Mouse (Mus musculus): ENCODE measurements around the gene Tmbim6. TPM values are rescaled to one million over a fixed set of nuclear protein-coding genes. Genes with fewer than 3 reads are reported as not detected.

The Tmbim6 gene
- polyA plus RNA-seq, 1 experiment from 2014 or later = 246 TPM

GRCm38 (mm10) chr15:99420521-99421014, 27.9 kb downstream of the Tmbim6 start:
- Histone ChIP-seq H3K27me3 (ENCODE audit: control insufficient read depth, insufficient read depth, low read length) (no peaks in the 10 kb centered on the region), H3K9me3 (ENCODE audit: control insufficient read depth, low read length) (no peaks in the 10 kb centered on the region), H3K4me1 (ENCODE audit: control insufficient read depth, insufficient read depth, low read length) (no peaks in the 10 kb centered on the region; the same call in 1 of the 2 replicates), H3K36me3 (ENCODE audit: control insufficient read depth, insufficient read depth, low read length) (peaks cover 10% of the 10 kb centered on the region), H3K4me2 (ENCODE audit: low read depth) (peak overlapping the region; percentile 18), H3K4me3 (ENCODE audit: low read depth, low read length) (no peak overlapping the region), H3K27ac (ENCODE audit: low read depth, low read length) (peak overlapping the region; percentile 74), H3K9ac (ENCODE audit: low read length) (peak overlapping the region; percentile 41)
- ATAC-seq (ENCODE audit: insufficient read depth, low FRiP score, low TSS enrichment) (peak; percentile 78), DNase-seq (ENCODE audit: low spot score) (peak; percentile 76)
- 7% methylated on average over 12 of the region's 12 CpGs for WGBS

- no peak for DNase-seq (ENCODE audit: low spot score)
- no peak overlapping the region for H3K4me3 ChIP-seq (ENCODE audit: low read depth, low read length)
- 78% methylated on average over 9 of the region's 9 CpGs for WGBS
- no peak for ATAC-seq (ENCODE audit: insufficient read depth, low FRiP score, low TSS enrichment)
- peak overlapping the region; percentile 41; the same call in 1 of the 2 replicates for H3K9ac ChIP-seq (ENCODE audit: low read length)
- H3K27me3 ChIP-seq (ENCODE audit: control insufficient read depth, insufficient read depth, low read length) = no peaks in the 10 kb centered on the region
- H3K4me1 ChIP-seq (ENCODE audit: control insufficient read depth, insufficient read depth, low read length) = no peaks in the 10 kb centered on the region; the same call in 1 of the 2 replicates
- H3K27ac ChIP-seq (ENCODE audit: low read depth, low read length) = peak overlapping the region; percentile 74
- H3K9me3 ChIP-seq (ENCODE audit: control insufficient read depth, low read length) = no peaks in the 10 kb centered on the region
- H3K4me2 ChIP-seq (ENCODE audit: low read depth) = peak overlapping the region; percentile 18; the same call in 1 of the 2 replicates
- peaks cover 14% of the 10 kb centered on the region for H3K36me3 ChIP-seq (ENCODE audit: control insufficient read depth, insufficient read depth, low read length)
Observed at GRCm38 (mm10) chr15:99421152-99421551, 28.5 kb downstream of the Tmbim6 start.

GRCm38 (mm10) chr15:99421676-99422075, 29.0 kb downstream of the Tmbim6 start:
- no peak overlapping the region for H3K4me2 ChIP-seq (ENCODE audit: low read depth)
- no peaks in the 10 kb centered on the region; the same call in 1 of the 2 replicates for H3K4me1 ChIP-seq (ENCODE audit: control insufficient read depth, insufficient read depth, low read length)
- no peak overlapping the region for H3K9ac ChIP-seq (ENCODE audit: low read length)
- no peak for DNase-seq (ENCODE audit: low spot score)
- no peaks in the 10 kb centered on the region for H3K9me3 ChIP-seq (ENCODE audit: control insufficient read depth, low read length)
- 88% methylated on average over 8 of the region's 8 CpGs for WGBS
- H3K4me3 ChIP-seq (ENCODE audit: low read depth, low read length) = no peak overlapping the region
- H3K36me3 ChIP-seq (ENCODE audit: control insufficient read depth, insufficient read depth, low read length) = peaks cover 19% of the 10 kb centered on the region
- peak overlapping the region; percentile 74 for H3K27ac ChIP-seq (ENCODE audit: low read depth, low read length)
- no peak for ATAC-seq (ENCODE audit: insufficient read depth, low FRiP score, low TSS enrichment)
- no peaks in the 10 kb centered on the region for H3K27me3 ChIP-seq (ENCODE audit: control insufficient read depth, insufficient read depth, low read length)

- Histone ChIP-seq H3K27me3 (ENCODE audit: control insufficient read depth, insufficient read depth, low read length) (no peaks in the 10 kb centered on the region), H3K4me2 (ENCODE audit: low read depth) (no peak overlapping the region), H3K27ac (ENCODE audit: low read depth, low read length) (no peak overlapping the region), H3K36me3 (ENCODE audit: control insufficient read depth, insufficient read depth, low read length) (peaks cover 22% of the 10 kb centered on the region), H3K9me3 (ENCODE audit: control insufficient read depth, low read length) (no peaks in the 10 kb centered on the region), H3K9ac (ENCODE audit: low read length) (no peak overlapping the region), H3K4me1 (ENCODE audit: control insufficient read depth, insufficient read depth, low read length) (no peaks in the 10 kb centered on the region; the same call in 1 of the 2 replicates), H3K4me3 (ENCODE audit: low read depth, low read length) (no peak overlapping the region)
- ATAC-seq (ENCODE audit: insufficient read depth, low FRiP score, low TSS enrichment) (no peak), DNase-seq (ENCODE audit: low spot score) (no peak)
- 95% methylated on average over 23 of the region's 23 CpGs for WGBS
Observed at GRCm38 (mm10) chr15:99422551-99422950, 29.9 kb downstream of the Tmbim6 start.

- H3K36me3 ChIP-seq (ENCODE audit: control insufficient read depth, insufficient read depth, low read length) = peaks cover 23% of the 10 kb centered on the region
- no peak overlapping the region for H3K9ac ChIP-seq (ENCODE audit: low read length)
- H3K4me1 ChIP-seq (ENCODE audit: control insufficient read depth, insufficient read depth, low read length) = no peaks in the 10 kb centered on the region; the same call in 1 of the 2 replicates
- no peaks in the 10 kb centered on the region for H3K27me3 ChIP-seq (ENCODE audit: control insufficient read depth, insufficient read depth, low read length)
- H3K4me2 ChIP-seq (ENCODE audit: low read depth) = no peak overlapping the region
- ATAC-seq (ENCODE audit: insufficient read depth, low FRiP score, low TSS enrichment) (no peak), DNase-seq (ENCODE audit: low spot score) (peak; percentile 8)
- 93% methylated on average over 10 of the region's 10 CpGs for WGBS
- no peak overlapping the region for H3K27ac ChIP-seq (ENCODE audit: low read depth, low read length)
- H3K4me3 ChIP-seq (ENCODE audit: low read depth, low read length) = no peak overlapping the region
- H3K9me3 ChIP-seq (ENCODE audit: control insufficient read depth, low read length) = no peaks in the 10 kb centered on the region
Observed at GRCm38 (mm10) chr15:99423131-99423530, 30.4 kb downstream of the Tmbim6 start.

GRCm38 (mm10) chr15:99423884-99424283, 31.2 kb downstream of the Tmbim6 start:
- Histone ChIP-seq H3K4me3 (ENCODE audit: low read depth, low read length) (no peak overlapping the region), H3K27me3 (ENCODE audit: control insufficient read depth, insufficient read depth, low read length) (no peaks in the 10 kb centered on the region), H3K36me3 (ENCODE audit: control insufficient read depth, insufficient read depth, low read length) (peaks cover 24% of the 10 kb centered on the region), H3K9ac (ENCODE audit: low read length) (no peak overlapping the region), H3K4me1 (ENCODE audit: control insufficient read depth, insufficient read depth, low read length) (no peaks in the 10 kb centered on the region; the same call in 1 of the 2 replicates), H3K9me3 (ENCODE audit: control insufficient read depth, low read length) (no peaks in the 10 kb centered on the region), H3K4me2 (ENCODE audit: low read depth) (no peak overlapping the region), H3K27ac (ENCODE audit: low read depth, low read length) (no peak overlapping the region)
- DNase-seq (ENCODE audit: low spot score) = no peak
- ATAC-seq (ENCODE audit: insufficient read depth, low FRiP score, low TSS enrichment) = no peak
- 88% methylated on average over 9 of the region's 9 CpGs for whole genome bisulfite sequencing

GRCm38 (mm10) chr15:99430394-99430793, 37.7 kb downstream of the Tmbim6 start:
- 89% methylated on average over 8 of the region's 8 CpGs for WGBS
- DNase-seq (ENCODE audit: low spot score) (no peak), ATAC-seq (ENCODE audit: insufficient read depth, low FRiP score, low TSS enrichment) (no peak)
- Histone ChIP-seq H3K9me3 (ENCODE audit: control insufficient read depth, low read length) (no peaks in the 10 kb centered on the region), H3K4me3 (ENCODE audit: low read depth, low read length) (no peak overlapping the region), H3K27ac (ENCODE audit: low read depth, low read length) (no peak overlapping the region), H3K27me3 (ENCODE audit: control insufficient read depth, insufficient read depth, low read length) (no peaks in the 10 kb centered on the region), H3K4me2 (ENCODE audit: low read depth) (no peak overlapping the region), H3K4me1 (ENCODE audit: control insufficient read depth, insufficient read depth, low read length) (no peaks in the 10 kb centered on the region), H3K36me3 (ENCODE audit: control insufficient read depth, insufficient read depth, low read length) (peaks cover 32% of the 10 kb centered on the region), H3K9ac (ENCODE audit: low read length) (no peak overlapping the region)

GRCm38 (mm10) chr15:99431063-99431462, 38.4 kb downstream of the Tmbim6 start:
- Histone ChIP-seq H3K4me2 (ENCODE audit: low read depth) (no peak overlapping the region), H3K36me3 (ENCODE audit: control insufficient read depth, insufficient read depth, low read length) (peaks cover 29% of the 10 kb centered on the region), H3K4me1 (ENCODE audit: control insufficient read depth, insufficient read depth, low read length) (no peaks in the 10 kb centered on the region), H3K4me3 (ENCODE audit: low read depth, low read length) (no peak overlapping the region), H3K27me3 (ENCODE audit: control insufficient read depth, insufficient read depth, low read length) (no peaks in the 10 kb centered on the region), H3K27ac (ENCODE audit: low read depth, low read length) (no peak overlapping the region), H3K9ac (ENCODE audit: low read length) (no peak overlapping the region), H3K9me3 (ENCODE audit: control insufficient read depth, low read length) (no peaks in the 10 kb centered on the region)
- DNase-seq (ENCODE audit: low spot score) = no peak
- WGBS = 90% methylated on average over 10 of the region's 10 CpGs
- no peak for ATAC-seq (ENCODE audit: insufficient read depth, low FRiP score, low TSS enrichment)

- ATAC-seq (ENCODE audit: insufficient read depth, low FRiP score, low TSS enrichment) = no peak
Observed at GRCm38 (mm10) chr15:99431504-99431903, 38.8 kb downstream of the Tmbim6 start.

More at GRCm38 (mm10) chr15:99431504-99431903, 38.8 kb downstream of the Tmbim6 start:
- H3K4me2 ChIP-seq (ENCODE audit: low read depth) = no peak overlapping the region
- no peak overlapping the region for H3K4me3 ChIP-seq (ENCODE audit: low read depth, low read length)
- H3K9ac ChIP-seq (ENCODE audit: low read length) = no peak overlapping the region
- no peaks in the 10 kb centered on the region for H3K27me3 ChIP-seq (ENCODE audit: control insufficient read depth, insufficient read depth, low read length)
- no peaks in the 10 kb centered on the region for H3K9me3 ChIP-seq (ENCODE audit: control insufficient read depth, low read length)
- peaks cover 25% of the 10 kb centered on the region for H3K36me3 ChIP-seq (ENCODE audit: control insufficient read depth, insufficient read depth, low read length)
- DNase-seq (ENCODE audit: low spot score) = no peak
- H3K4me1 ChIP-seq (ENCODE audit: control insufficient read depth, insufficient read depth, low read length) = 0 out of 2 replicates have a peak, but pooled peaks cover 2% of the 10 kb centered on the region
- WGBS = 87% methylated on average over 7 of the region's 7 CpGs
- no peak overlapping the region for H3K27ac ChIP-seq (ENCODE audit: low read depth, low read length)

All from neural tube, embryonic 11.5 days (tissue).